Mouse (Mus musculus) neural tube, embryonic 15.5 days (tissue): ENCODE data around the gene Prok2. TPM values are rescaled to one million over a fixed set of nuclear protein-coding genes. Genes with fewer than 3 reads are reported as not detected.

ENCODE experiments used
- ATAC-seq: fragments of 200-750 bp; cut with Nextera tagmentation; 2 replicates; pipeline ENCODE4 v1.8.0; 2017; ENCODE audit warnings: mild to moderate bottlenecking, moderate TSS enrichment, moderate library complexity; ENCODE audit not compliant: low FRiP score
- H3K27ac ChIP-seq: fragments of 300-500 bp; sonication (generic); replicated peaks from 2 replicates; pipeline ENCODE4 v1.5.1; 2015; ENCODE audit warnings: mild to moderate bottlenecking, inconsistent platforms
- H3K27me3 ChIP-seq: fragments of 300-500 bp; sonication (generic); replicated peaks from 2 replicates; pipeline ENCODE4 v1.6.1; 2015; ENCODE audit warnings: inconsistent platforms
- H3K36me3 ChIP-seq: fragments of 300-500 bp; sonication (generic); 2 replicates; pipeline ENCODE4 v1.6.1; 2015; ENCODE audit warnings: inconsistent platforms
- H3K4me1 ChIP-seq: fragments of 300-500 bp; sonication (generic); 2 replicates; pipeline ENCODE4 v1.6.1; 2015; ENCODE audit warnings: inconsistent platforms
- H3K4me2 ChIP-seq: fragments of 300-500 bp; sonication (generic); 2 replicates; pipeline ENCODE4 v1.6.1; 2015; ENCODE audit warnings: inconsistent platforms, mild to moderate bottlenecking, moderate library complexity
- H3K4me3 ChIP-seq: fragments of 300-500 bp; sonication (generic); replicated peaks from 2 replicates; pipeline ENCODE4 v1.5.1; 2015; ENCODE audit warnings: mild to moderate bottlenecking, inconsistent platforms
- H3K9ac ChIP-seq: fragments of 300-500 bp; sonication (generic); replicated peaks from 2 replicates; pipeline ENCODE4 v1.6.1; 2015; ENCODE audit warnings: mild to moderate bottlenecking, inconsistent platforms
- H3K9me3 ChIP-seq: fragments of 300-500 bp; sonication (generic); replicated peaks from 2 replicates; pipeline ENCODE4 v1.6.1; 2016; ENCODE audit warnings: inconsistent platforms
- WGBS: fragments of 180-500 bp; shearing (Covaris S2); methylation state at CpG from one replicate; pipeline ENCODE4 v1.1.7; 2015; ENCODE audit warnings: mixed read lengths; 5-methylcytosine and 5-hydroxymethylcytosine counted together
- polyA plus RNA-seq: library from polyadenylated mRNA; unstranded; fragments of >200 nt; fragmentation: Nextera tagmentation; extraction: Ambion mirVana; gene quantifications from 2 replicates; pipeline ENCODE4 v1.2.1, GENCODE M21; 2015

Gene Prok2
- polyA plus RNA-seq = 0.17 and 0.31 TPM in 2 replicates

GRCm38 (mm10) chr6:99725971-99726561, at the start of gene Prok2:
TSS of gene Prok2 (minus strand) at chr6:99726392.
- peaks cover 57% of the 10 kb centered on the region for H3K27me3 ChIP-seq
- no peaks in the 10 kb centered on the region for H3K36me3 ChIP-seq
- H3K9me3 ChIP-seq = no peaks in the 10 kb centered on the region
- H3K27ac ChIP-seq = no peak within 1 kb of the TSS
- peaks cover 16% of the 10 kb centered on the region for H3K4me1 ChIP-seq
- peak within 1 kb of the TSS; percentile 98 for H3K4me2 ChIP-seq
- ATAC-seq = no peak
- 0% methylated on average over 60 of the region's 61 CpGs for WGBS
- H3K4me3 ChIP-seq = peak within 1 kb of the TSS; percentile 50
- H3K9ac ChIP-seq = peak within 1 kb of the TSS; percentile 50

GRCm38 (mm10) chr6:99774680-99775079, 48.5 kb upstream of the Prok2 start:
- Histone ChIP-seq H3K4me3 (no peak overlapping the region), H3K4me1 (peaks cover 8% of the 10 kb centered on the region; the same call in 1 of the 2 replicates), H3K36me3 (no peaks in the 10 kb centered on the region), H3K27ac (no peak overlapping the region), H3K9ac (no peak overlapping the region), H3K4me2 (no peak overlapping the region), H3K27me3 (0 out of 2 replicates have a peak, but pooled peaks cover 2% of the 10 kb centered on the region), H3K9me3 (no peaks in the 10 kb centered on the region)
- ATAC-seq = no peak
- 79% methylated on average over 10 of the region's 10 CpGs for WGBS

GRCm38 (mm10) chr6:99768495-99768894, 42.3 kb upstream of the Prok2 start:
- WGBS = 14% methylated on average over 5 of the region's 5 CpGs

GRCm38 (mm10) chr6:99764916-99765315, 38.7 kb upstream of the Prok2 start:
- WGBS = 94% methylated on average over 3 of the region's 3 CpGs

More at GRCm38 (mm10) chr6:99768495-99768894, 42.3 kb upstream of the Prok2 start:
- ATAC-seq = no peak
- Histone ChIP-seq H3K4me3 (no peak overlapping the region), H3K9me3 (no peaks in the 10 kb centered on the region), H3K4me2 (no peak overlapping the region), H3K27ac (no peak overlapping the region), H3K9ac (no peak overlapping the region), H3K36me3 (no peaks in the 10 kb centered on the region), H3K4me1 (0 out of 2 replicates have a peak, but pooled peaks cover 4% of the 10 kb centered on the region), H3K27me3 (no peaks in the 10 kb centered on the region)

GRCm38 (mm10) chr6:99762069-99762985, 36.1 kb upstream of the Prok2 start:
- Histone ChIP-seq H3K4me1 (peaks cover 16% of the 10 kb centered on the region), H3K4me3 (no peak overlapping the region), H3K27ac (peak overlapping the region; percentile 15), H3K9me3 (no peaks in the 10 kb centered on the region), H3K4me2 (no peak overlapping the region), H3K27me3 (no peaks in the 10 kb centered on the region), H3K9ac (no peak overlapping the region), H3K36me3 (no peaks in the 10 kb centered on the region)
- peak; percentile 59 for ATAC-seq
- WGBS = 30% methylated on average over 14 of the region's 14 CpGs

More at GRCm38 (mm10) chr6:99764916-99765315, 38.7 kb upstream of the Prok2 start:
- no peaks in the 10 kb centered on the region for H3K27me3 ChIP-seq
- no peaks in the 10 kb centered on the region for H3K9me3 ChIP-seq
- no peak for ATAC-seq
- H3K27ac ChIP-seq = no peak overlapping the region
- H3K4me1 ChIP-seq = peaks cover 20% of the 10 kb centered on the region
- H3K36me3 ChIP-seq = no peaks in the 10 kb centered on the region
- no peak overlapping the region for H3K4me3 ChIP-seq
- no peak overlapping the region for H3K4me2 ChIP-seq
- no peak overlapping the region for H3K9ac ChIP-seq

GRCm38 (mm10) chr6:99756105-99756504, 29.9 kb upstream of the Prok2 start:
- no peaks in the 10 kb centered on the region for H3K36me3 ChIP-seq
- H3K27ac ChIP-seq = no peak overlapping the region
- H3K27me3 ChIP-seq = 0 out of 2 replicates have a peak, but pooled peaks cover 3% of the 10 kb centered on the region
- H3K4me3 ChIP-seq = no peak overlapping the region
- whole genome bisulfite sequencing = 90% methylated on average over 9 of the region's 9 CpGs
- no peaks in the 10 kb centered on the region for H3K9me3 ChIP-seq
- H3K4me1 ChIP-seq = no peaks in the 10 kb centered on the region
- no peak overlapping the region for H3K4me2 ChIP-seq
- H3K9ac ChIP-seq = no peak overlapping the region
- ATAC-seq = no peak

GRCm38 (mm10) chr6:99751308-99751707, 25.1 kb upstream of the Prok2 start:
- WGBS = 50% methylated on average over 6 of the region's 6 CpGs

GRCm38 (mm10) chr6:99746275-99746674, 20.1 kb upstream of the Prok2 start:
- H3K9me3 ChIP-seq = no peaks in the 10 kb centered on the region
- peaks cover 2% of the 10 kb centered on the region; the same call in 1 of the 2 replicates for H3K4me1 ChIP-seq
- H3K27ac ChIP-seq = no peak overlapping the region
- H3K4me2 ChIP-seq = no peak overlapping the region
- no peak for ATAC-seq
- no peaks in the 10 kb centered on the region for H3K36me3 ChIP-seq
- H3K4me3 ChIP-seq = no peak overlapping the region
- no peak overlapping the region for H3K9ac ChIP-seq
- 77% methylated on average over 5 of the region's 5 CpGs for WGBS
- 0 out of 2 replicates have a peak, but pooled peaks cover 3% of the 10 kb centered on the region for H3K27me3 ChIP-seq

More at GRCm38 (mm10) chr6:99751308-99751707, 25.1 kb upstream of the Prok2 start:
- no peak for ATAC-seq
- Histone ChIP-seq H3K4me1 (peaks cover 2% of the 10 kb centered on the region; the same call in 1 of the 2 replicates), H3K4me3 (no peak overlapping the region), H3K9ac (no peak overlapping the region), H3K36me3 (no peaks in the 10 kb centered on the region), H3K4me2 (no peak overlapping the region), H3K9me3 (no peaks in the 10 kb centered on the region), H3K27ac (no peak overlapping the region), H3K27me3 (0 out of 2 replicates have a peak, but pooled peaks cover 6% of the 10 kb centered on the region)

- 68% methylated on average over 3 of the region's 3 CpGs for WGBS
- Histone ChIP-seq H3K27me3 (no peaks in the 10 kb centered on the region), H3K4me2 (no peak overlapping the region), H3K4me1 (peaks cover 2% of the 10 kb centered on the region; the same call in 1 of the 2 replicates), H3K27ac (no peak overlapping the region), H3K4me3 (no peak overlapping the region), H3K9me3 (no peaks in the 10 kb centered on the region), H3K36me3 (no peaks in the 10 kb centered on the region), H3K9ac (no peak overlapping the region)
- no peak for ATAC-seq
Measured at GRCm38 (mm10) chr6:99742866-99743265, 16.7 kb upstream of the Prok2 start.

GRCm38 (mm10) chr6:99734666-99735065, 8.5 kb upstream of the Prok2 start:
- Histone ChIP-seq H3K4me3 (no peak overlapping the region), H3K9me3 (no peaks in the 10 kb centered on the region)
- 81% methylated on average over 5 of the region's 5 CpGs for WGBS

GRCm38 (mm10) chr6:99732673-99733072, 6.5 kb upstream of the Prok2 start:
- WGBS = 48% methylated on average over 8 of the region's 8 CpGs
- Histone ChIP-seq H3K4me1 (no peaks in the 10 kb centered on the region), H3K36me3 (no peaks in the 10 kb centered on the region), H3K4me2 (no peak overlapping the region), H3K27ac (no peak overlapping the region), H3K9ac (no peak overlapping the region), H3K4me3 (no peak overlapping the region), H3K27me3 (peaks cover 22% of the 10 kb centered on the region; the same call in 1 of the 2 replicates), H3K9me3 (no peaks in the 10 kb centered on the region)
- ATAC-seq = no peak

More at GRCm38 (mm10) chr6:99734666-99735065, 8.5 kb upstream of the Prok2 start:
- no peak overlapping the region for H3K9ac ChIP-seq
- 0 out of 2 replicates have a peak, but pooled peaks cover 8% of the 10 kb centered on the region for H3K27me3 ChIP-seq
- H3K4me2 ChIP-seq = no peak overlapping the region
- ATAC-seq = no peak
- no peaks in the 10 kb centered on the region for H3K4me1 ChIP-seq
- no peaks in the 10 kb centered on the region for H3K36me3 ChIP-seq
- no peak overlapping the region for H3K27ac ChIP-seq
